Mouse (Mus musculus) large intestine, adult 2 months (tissue): Measurements from ENCODE around the gene Slc22a20. TPM values are rescaled to one million over a fixed set of nuclear protein-coding genes. Genes with fewer than 3 reads are reported as not detected.

Experiments used
- DNase-seq: peaks from one replicate; pipeline ENCODE4 v3.0.0-alpha.2; 2012; ENCODE audit warnings: low read depth, low spot score
- WGBS: fragments of 180-500 bp; shearing (Covaris S2); methylation state at CpG from one replicate; pipeline ENCODE4 v1.1.7; 2018; 5-methylcytosine and 5-hydroxymethylcytosine counted together
- polyA plus RNA-seq: library from polyadenylated mRNA; depleted of rRNA; stranded (reverse); fragments of >200 nt; gene quantifications from 2 replicates; pipeline ENCODE4 v1.2.3, GENCODE M21; 2012; rRNA removed

The Slc22a20 gene
- polyA plus RNA-seq, 1 experiment: not detected

- WGBS: 12% methylated on average over 3 of the region's 3 CpGs
Observed at GRCm38 (mm10) chr19:5935266-5935665, 50.7 kb downstream of the Slc22a20 start.

GRCm38 (mm10) chr19:5929634-5930596, 56.0 kb downstream of the Slc22a20 start:
- 27% methylated on average over 14 of the region's 14 CpGs for WGBS
- no peak for DNase-seq

More at GRCm38 (mm10) chr19:5935266-5935665, 50.7 kb downstream of the Slc22a20 start:
- DNase-seq: no peak

GRCm38 (mm10) chr19:5928546-5928945, 57.4 kb downstream of the Slc22a20 start:
- no peak for DNase-seq
- WGBS: 51% methylated on average over 3 of the region's 3 CpGs

DNA sequence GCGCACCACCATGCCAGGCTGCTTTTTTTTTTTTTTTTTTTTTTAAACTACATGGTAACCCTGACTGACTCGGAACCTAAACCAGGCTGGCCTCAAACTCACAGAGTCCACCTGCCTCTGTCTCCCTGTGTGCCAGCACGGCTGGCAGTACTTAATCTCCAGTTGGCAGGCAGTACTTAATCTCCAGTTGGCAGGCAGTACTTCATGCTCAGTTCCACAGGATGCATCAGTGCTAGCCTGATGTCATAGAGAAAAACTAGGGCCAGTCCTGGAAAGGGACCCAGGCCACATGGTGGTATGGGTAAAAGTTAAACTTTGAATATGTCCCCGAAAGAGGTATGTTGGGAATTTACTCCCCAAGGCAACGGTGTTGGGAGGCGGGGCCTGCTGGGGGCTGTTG, 57.8 kb downstream of the Slc22a20 start:
- DNase-seq: no peak

DNA sequence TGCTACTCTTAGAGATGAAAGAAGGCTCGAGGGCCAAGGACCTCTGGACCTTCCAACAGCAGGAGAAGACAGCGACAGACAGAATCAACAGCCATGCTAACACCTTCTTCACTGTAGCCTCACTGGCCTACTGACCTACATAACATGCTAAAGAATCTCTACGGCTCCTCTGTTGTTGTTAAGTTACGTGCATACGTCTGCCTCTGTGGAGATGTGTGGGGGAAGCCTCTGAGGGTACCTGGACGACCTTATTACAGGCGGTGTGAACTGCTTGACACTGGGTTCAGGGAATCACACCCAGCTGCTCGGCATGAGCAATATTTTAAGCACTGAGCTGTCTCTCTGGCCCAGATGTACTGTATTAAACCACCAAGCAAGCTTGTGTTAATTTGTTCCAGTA, 58.4 kb downstream of the Slc22a20 start:
- 83% methylated on average over 8 of the region's 8 CpGs for WGBS
- DNase-seq: no peak

More for the DNA sequence above, 57.8 kb downstream of the Slc22a20 start:
- WGBS: 69% methylated on average over 6 of the region's 6 CpGs

DNA sequence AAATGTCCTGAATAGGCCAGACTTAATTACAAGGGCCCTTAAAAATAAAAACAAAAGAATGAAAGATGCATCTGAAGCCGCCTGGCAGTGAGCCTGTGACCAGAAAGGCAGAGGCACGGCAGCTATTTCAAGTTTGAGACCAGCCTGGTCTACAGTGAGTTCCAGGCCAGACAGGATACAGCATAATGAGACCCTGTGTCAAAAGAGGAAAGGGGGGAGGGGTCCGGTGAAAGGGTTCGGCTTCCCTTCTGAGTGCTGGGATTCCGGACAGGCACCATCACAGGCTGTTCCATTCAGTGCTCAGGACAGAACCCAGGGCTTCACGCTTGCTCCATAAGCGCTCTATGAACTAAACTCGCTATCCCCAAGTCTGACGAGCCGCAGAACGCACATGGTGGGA, 58.9 kb downstream of the Slc22a20 start:
- no peak for DNase-seq
- 91% methylated on average over 11 of the region's 11 CpGs for WGBS

DNA sequence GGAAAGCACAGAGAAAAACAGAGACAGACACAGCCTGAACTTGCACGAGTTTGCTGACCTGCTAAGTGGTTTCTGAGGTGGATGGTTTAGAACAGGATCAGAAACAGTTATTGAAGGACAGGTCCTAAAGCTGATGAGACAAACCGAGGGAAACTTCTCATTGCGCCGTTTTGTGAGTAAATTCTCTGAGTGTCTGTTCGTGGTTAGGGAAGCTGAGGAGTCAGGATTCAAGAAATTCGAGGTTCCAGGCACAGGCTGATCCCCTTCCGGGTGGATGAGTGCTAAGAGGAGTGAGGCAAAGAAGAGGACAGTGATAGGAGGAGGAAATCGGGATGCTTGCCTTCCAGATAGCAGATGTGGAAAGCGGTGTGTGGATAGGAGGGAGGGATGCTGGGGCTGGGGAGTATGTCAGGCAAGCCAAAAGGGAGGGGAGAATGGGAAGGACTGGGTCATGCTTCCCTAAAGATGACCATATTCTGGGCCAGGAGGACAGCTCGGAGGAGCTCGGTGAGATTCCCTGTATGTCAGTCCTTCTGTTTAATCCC, 60.6 kb downstream of the Slc22a20 start:
- DNase-seq: no peak
- 32% methylated on average over 11 of the region's 11 CpGs for WGBS

DNA sequence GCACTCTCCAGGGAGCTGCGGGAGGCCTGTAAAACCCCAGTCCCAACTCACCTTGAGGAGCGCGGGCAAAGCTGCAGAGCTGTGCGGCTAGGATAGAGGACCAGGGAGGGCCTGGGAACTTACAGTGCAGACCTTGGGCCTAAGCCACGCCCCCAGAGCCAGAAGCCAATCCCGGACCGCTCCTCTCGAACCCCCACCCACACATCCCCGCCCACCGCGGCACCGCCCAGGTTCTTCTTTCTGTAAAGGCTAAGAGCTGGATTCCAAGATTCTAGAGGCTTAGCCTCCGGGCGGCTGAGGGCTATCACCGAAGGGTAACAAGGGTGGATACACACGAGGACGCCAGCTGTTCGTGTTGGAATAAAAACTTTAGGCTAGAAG, 61.2 kb downstream of the Slc22a20 start, which contains the start of gene Cdc42ep2:
TSS of gene Cdc42ep2 (minus strand) at position 104 of the 381 bp plus-strand sequence.
- DNase-seq: peak; percentile 74
- under 1% methylated on average over 18 of the region's 18 CpGs for WGBS

DNA sequence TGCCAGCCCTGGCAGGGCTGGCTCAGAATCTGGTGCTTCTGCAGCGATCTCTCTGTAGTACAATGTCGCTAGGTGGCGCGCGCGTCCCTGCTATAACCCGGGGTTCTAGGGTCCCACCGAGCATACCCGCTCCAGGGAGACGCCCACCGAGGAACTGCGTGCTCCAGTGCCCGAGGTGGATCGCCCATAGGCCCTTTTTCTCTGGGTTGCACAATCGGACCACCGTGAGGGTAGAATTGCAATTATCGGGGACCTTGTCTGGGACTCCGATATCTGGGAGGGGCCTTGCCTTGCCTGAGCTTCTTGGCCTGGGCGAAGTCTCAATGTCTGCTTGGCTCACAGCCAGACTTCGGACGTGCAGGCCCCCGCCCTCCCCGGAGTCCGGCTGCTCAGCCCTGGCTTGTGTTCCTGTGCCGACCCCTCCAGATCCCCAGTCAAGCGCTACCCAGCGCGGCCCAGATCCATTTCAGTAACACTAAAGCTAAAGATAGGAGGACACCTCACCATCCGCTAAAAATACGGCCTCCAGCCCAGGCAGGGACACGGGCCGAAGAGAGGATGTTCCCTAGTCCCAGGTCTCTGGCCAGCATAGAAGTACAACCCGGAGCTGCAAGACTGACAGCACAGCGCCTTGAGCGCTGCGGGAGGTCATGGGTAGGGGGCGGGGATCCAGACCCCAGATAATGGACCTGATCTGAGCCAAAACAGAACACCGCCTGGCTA, 61.8 kb downstream of the Slc22a20 start:
- WGBS: under 1% methylated on average over 38 of the region's 38 CpGs

GRCm38 (mm10) chr19:5922963-5923362, 63.0 kb downstream of the Slc22a20 start:
- no peak for DNase-seq
- WGBS: 95% methylated on average over 3 of the region's 3 CpGs

More for the DNA sequence above, 61.8 kb downstream of the Slc22a20 start:
- no peak for DNase-seq

- no peak for DNase-seq
- 67% methylated on average over 15 of the region's 15 CpGs for WGBS
Observed at GRCm38 (mm10) chr19:5922119-5922942, 63.6 kb downstream of the Slc22a20 start.

DNA sequence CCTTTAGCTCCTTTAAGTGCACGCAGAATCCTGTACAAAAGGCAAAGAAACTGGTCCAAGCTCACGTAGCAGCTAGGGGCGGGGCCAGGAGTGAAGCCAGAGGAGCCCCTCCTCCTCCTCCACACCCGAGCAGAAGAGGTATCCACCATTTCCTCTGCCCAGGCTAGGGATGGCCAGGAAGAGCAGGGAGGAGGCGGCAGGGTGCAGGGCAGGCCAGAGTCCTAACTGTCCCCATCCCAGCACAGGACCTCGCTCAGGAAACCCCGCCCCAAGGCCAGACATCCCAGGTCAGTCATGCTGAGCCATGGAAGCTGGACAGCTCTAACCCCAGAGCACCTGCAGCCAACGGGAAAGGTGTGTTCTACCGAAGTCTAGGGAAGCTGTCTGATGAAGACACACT, 64.2 kb downstream of the Slc22a20 start:
- 22% methylated on average over 9 of the region's 9 CpGs for WGBS
- DNase-seq: no peak

Other genes with a start within 250 kb of the Slc22a20 start
- 18.4 and 19.9 TPM in 2 replicates for gene Ltbp3, start 245.2 kb downstream of the Slc22a20 start, polyA plus RNA-seq
- 53.6 and 70.8 TPM in 2 replicates for gene Scyl1, start 214.7 kb downstream of the Slc22a20 start, polyA plus RNA-seq
- 24.6 and 48.3 TPM in 2 replicates for gene Frmd8, start 110.9 kb downstream of the Slc22a20 start, polyA plus RNA-seq
- gene Slc25a45, start 108.3 kb downstream of the Slc22a20 start, polyA plus RNA-seq: 16.0 and 122 TPM in 2 replicates
- gene Tigd3, start 92.0 kb downstream of the Slc22a20 start, polyA plus RNA-seq: 1.1 and 2.1 TPM in 2 replicates
- 69.6 and 84.6 TPM in 2 replicates for gene Dpf2, start 73.1 kb downstream of the Slc22a20 start, polyA plus RNA-seq
- gene Cdc42ep2, start 61.3 kb downstream of the Slc22a20 start, polyA plus RNA-seq: 20.1 and 26.0 TPM in 2 replicates
- gene Pola2, start 21.9 kb downstream of the Slc22a20 start, polyA plus RNA-seq: 44.6 and 56.0 TPM in 2 replicates
- gene Capn1, start 29.8 kb upstream of the Slc22a20 start, polyA plus RNA-seq: 102 and 120 TPM in 2 replicates
- gene Syvn1, start 60.4 kb upstream of the Slc22a20 start, polyA plus RNA-seq: 76.7 and 86.7 TPM in 2 replicates
- gene Mrpl49, start 71.6 kb upstream of the Slc22a20 start, polyA plus RNA-seq: 25.2 and 26.8 TPM in 2 replicates
- 1,267 and 1,718 TPM in 2 replicates for gene Fau, start 71.7 kb upstream of the Slc22a20 start, polyA plus RNA-seq
- gene Znhit2, start 75.0 kb upstream of the Slc22a20 start, polyA plus RNA-seq: 34.9 and 42.3 TPM in 2 replicates
- gene Tm7sf2, start 82.2 kb upstream of the Slc22a20 start, polyA plus RNA-seq: 66.0 and 68.4 TPM in 2 replicates
- gene Vps51, start 91.1 kb upstream of the Slc22a20 start, polyA plus RNA-seq: 77.1 and 79.7 TPM in 2 replicates
- gene Tmem262, start 93.9 kb upstream of the Slc22a20 start, polyA plus RNA-seq: 0.37 and 0.38 TPM in 2 replicates
- 0.50 TPM in 1 of 2 replicates, not detected in the other for gene Gm28374, start 96.1 kb upstream of the Slc22a20 start, polyA plus RNA-seq
- 79.9 and 96.7 TPM in 2 replicates for gene Zfpl1, start 98.8 kb upstream of the Slc22a20 start, polyA plus RNA-seq
- gene Cdca5, start 98.8 kb upstream of the Slc22a20 start, polyA plus RNA-seq: 11.6 and 15.7 TPM in 2 replicates
- gene AC131692.1, start 108.3 kb upstream of the Slc22a20 start, polyA plus RNA-seq: 0.15 TPM in 1 of 2 replicates, not detected in the other
- 1,535 and 1,726 TPM in 2 replicates for gene Naaladl1, start 119.6 kb upstream of the Slc22a20 start, polyA plus RNA-seq
- 21.4 and 24.2 TPM in 2 replicates for gene Sac3d1, start 132.5 kb upstream of the Slc22a20 start, polyA plus RNA-seq
- 40.7 and 47.6 TPM in 2 replicates for gene Snx15, start 142.2 kb upstream of the Slc22a20 start, polyA plus RNA-seq
- 123 and 147 TPM in 2 replicates for gene Batf2, start 154.8 kb upstream of the Slc22a20 start, polyA plus RNA-seq
- gene Arl2, start 155.4 kb upstream of the Slc22a20 start, polyA plus RNA-seq: 68.6 and 69.0 TPM in 2 replicates
- gene Majin, start 198.2 kb upstream of the Slc22a20 start, polyA plus RNA-seq: 1.2 and 1.9 TPM in 2 replicates
- gene Gpha2, start 240.2 kb upstream of the Slc22a20 start, polyA plus RNA-seq: 0.48 and 0.70 TPM in 2 replicates
- gene Ppp2r5b, start 249.7 kb upstream of the Slc22a20 start, polyA plus RNA-seq: 38.1 and 44.0 TPM in 2 replicates